Mouse (Mus musculus): Measurements from ENCODE around the gene Lat. TPM values are rescaled to one million over a fixed set of nuclear protein-coding genes. Genes with fewer than 3 reads are reported as not detected.
"Not testable (repeated sequence)": the region's sequence is repeated elsewhere in the genome, so short reads cannot be mapped to it uniquely, and the experiment has no call there.

The Lat gene
- total RNA-seq (2021), result 1 to 10 TPM; 1.3 to 1.9 TPM
- long read RNA-seq, experiment 1, partial matches to known transcripts, result 0 of 1 reads
- long read RNA-seq, experiment 1, other reads (novel, unspliced or antisense), result 0 of 1 reads
- long read RNA-seq, experiment 2, partial matches to known transcripts, result 0 of 1 reads
- long read RNA-seq, experiment 2, other reads (novel, unspliced or antisense), result 0 of 1 reads

- DNase-seq (ENCODE audit: low spot score in 2 of 2), result no peak
These were observed at the start of gene Lat for GRCm38 (mm10) chr7:126369393-126369792. Lat (minus strand) TSS chr7:126369570.

GRCm38 (mm10) chr7:126418496-126418895 lies 49.1 kb upstream of the Lat start:
- DNase-seq (ENCODE audit: low spot score in 2 of 2), result no peak

GRCm38 (mm10) chr7:126417606-126418005 lies 48.2 kb upstream of the Lat start:
- no peak for DNase-seq (ENCODE audit: low spot score in 2 of 2)

- DNase-seq (ENCODE audit: low spot score in 2 of 2), result no peak
These were observed 47.7 kb upstream of the Lat start for GRCm38 (mm10) chr7:126417045-126417444.

- no peak for DNase-seq (ENCODE audit: low spot score in 2 of 2)
These were observed 47.2 kb upstream of the Lat start for GRCm38 (mm10) chr7:126416615-126417014.

GRCm38 (mm10) chr7:126414725-126415124 lies 45.4 kb upstream of the Lat start, which contains the start of gene Cd19:
Cd19 (minus strand) TSS chr7:126414889.
- DNase-seq (ENCODE audit: low spot score in 2 of 2), result no peak

- DNase-seq (ENCODE audit: low spot score in 2 of 2), result no peak
These were observed 41.7 kb upstream of the Lat start for GRCm38 (mm10) chr7:126411061-126411460.

- no peak for DNase-seq (ENCODE audit: low spot score in 2 of 2)
These were observed 39.3 kb upstream of the Lat start for GRCm38 (mm10) chr7:126408686-126409085.

- not testable (repeated sequence) for DNase-seq (ENCODE audit: low spot score in 2 of 2)
These were observed 33.1 kb upstream of the Lat start for GRCm38 (mm10) chr7:126402518-126402917.

- peak; percentile 47 to 77 for DNase-seq (ENCODE audit: low spot score in 2 of 2)
These were observed 30.2 kb upstream of the Lat start for GRCm38 (mm10) chr7:126399548-126399947.

- DNase-seq (ENCODE audit: low spot score in 2 of 2), result no peak
These were observed 28.5 kb upstream of the Lat start for GRCm38 (mm10) chr7:126397822-126398221.

GRCm38 (mm10) chr7:126397221-126397620 lies 27.9 kb upstream of the Lat start:
- no peak for DNase-seq (ENCODE audit: low spot score in 2 of 2)

GRCm38 (mm10) chr7:126396298-126397119 lies 27.1 kb upstream of the Lat start, which contains the start of gene Nfatc2ip:
Nfatc2ip (minus strand) TSS chr7:126396737.
- DNase-seq (ENCODE audit: low spot score in 2 of 2), result peak; percentile 77 to 91

GRCm38 (mm10) chr7:126392086-126392884 lies 22.9 kb upstream of the Lat start:
- DNase-seq (ENCODE audit: low spot score in 2 of 2), result not testable (repeated sequence)

GRCm38 (mm10) chr7:126388185-126388584 lies 18.8 kb upstream of the Lat start:
- DNase-seq (ENCODE audit: low spot score in 2 of 2), result no peak

GRCm38 (mm10) chr7:126383565-126383964 lies 14.2 kb upstream of the Lat start:
- no peak for DNase-seq (ENCODE audit: low spot score in 2 of 2)

- DNase-seq (ENCODE audit: low spot score in 2 of 2), result peak; percentile 82 to 95
These were observed 8.1 kb upstream of the Lat start, which contains the start of gene Spns1 for GRCm38 (mm10) chr7:126377278-126378158. Spns1 (minus strand) TSS chr7:126377450.

- peak in 1 of 2 experiments; percentile 35 for DNase-seq (ENCODE audit: low spot score in 2 of 2)
These were observed 7.5 kb upstream of the Lat start for GRCm38 (mm10) chr7:126376903-126377277.

GRCm38 (mm10) chr7:126375012-126375411 lies 5.6 kb upstream of the Lat start:
- DNase-seq (ENCODE audit: low spot score in 2 of 2), result no peak

GRCm38 (mm10) chr7:126374526-126374925 lies 5.2 kb upstream of the Lat start:
- DNase-seq (ENCODE audit: low spot score in 2 of 2), result no peak

GRCm38 (mm10) chr7:126373007-126373406 lies 3.6 kb upstream of the Lat start:
- DNase-seq (ENCODE audit: low spot score in 2 of 2), result no peak
